Mouse (Mus musculus): ENCODE data around the gene Grm7.

Gene Grm7

GRCm38 (mm10) chr6:111561347-111561746 lies 916.0 kb downstream of the Grm7 start:
- no peak for DNase-seq (ENCODE audit: low spot score in 2 of 2)

GRCm38 (mm10) chr6:111571471-111572088 lies 926.2 kb downstream of the Grm7 start:
- DNase-seq (ENCODE audit: low spot score in 2 of 2), result no peak

GRCm38 (mm10) chr6:111584851-111585250 lies 939.5 kb downstream of the Grm7 start:
- DNase-seq (ENCODE audit: low spot score in 2 of 2), result no peak

GRCm38 (mm10) chr6:111587572-111587971 lies 942.2 kb downstream of the Grm7 start:
- DNase-seq (ENCODE audit: low spot score in 2 of 2), result no peak

GRCm38 (mm10) chr6:111601892-111602654 lies 956.7 kb downstream of the Grm7 start:
- no peak for DNase-seq (ENCODE audit: low spot score in 2 of 2)

- DNase-seq (ENCODE audit: low spot score in 2 of 2), result no peak
These were observed 965.0 kb downstream of the Grm7 start for GRCm38 (mm10) chr6:111610396-111610795.

GRCm38 (mm10) chr6:111613834-111614233 lies 968.5 kb downstream of the Grm7 start:
- DNase-seq (ENCODE audit: low spot score in 2 of 2), result no peak

Data from spleen, postnatal 10 days (tissue).